Mouse (Mus musculus): ENCODE measurements around the gene Trarg1. TPM values are rescaled to one million over a fixed set of nuclear protein-coding genes. Genes with fewer than 3 reads are reported as not detected.

Gene Trarg1
- polyA plus RNA-seq, 1 experiment from 2014 or later = 0.08 TPM

- DNase-seq (no peak), ATAC-seq (no peak)
- no peaks in the 10 kb centered on the region for H3K9me3 ChIP-seq (ENCODE audit: low read length)
- H3K27me3 ChIP-seq (ENCODE audit: insufficient read depth, low read length) = peaks cover 41% of the 10 kb centered on the region
- H3K27ac ChIP-seq (ENCODE audit: low read depth) = no peak within 1 kb of the TSS
- no peaks in the 10 kb centered on the region for H3K4me1 ChIP-seq (ENCODE audit: insufficient read depth)
- H3K4me3 ChIP-seq (ENCODE audit: low read depth, low read length) = no peak within 1 kb of the TSS
- no peak within 1 kb of the TSS for H3K9ac ChIP-seq (replicated peaks)
- TF ChIP-seq EP300 (IDR thresholded peaks at IDR 0.05; ENCODE audit: low read depth) = no peak
- no peak for TF ChIP-seq CTCF (IDR thresholded peaks at IDR 0.05; ENCODE audit: low read depth)
- no peaks in the 10 kb centered on the region for H3K36me3 ChIP-seq (replicated peaks; ENCODE audit: insufficient read depth, low read length)
- 66% methylated on average over 15 of the region's 15 CpGs for WGBS (ENCODE audit: insufficient replicate concordance)
- H3K4me2 ChIP-seq (ENCODE audit: low read depth, low read length) = no peak within 1 kb of the TSS
Observed at GRCm38 (mm10) chr11:76671871-76672475, 7.6 kb upstream of the Trarg1 start, which contains the start of gene Bhlha9. Bhlha9 (plus strand) TSS chr11:76672470.

- DNase-seq = no peak
- TF ChIP-seq EP300 (IDR thresholded peaks at IDR 0.05; ENCODE audit: low read depth) (no peak), CTCF (IDR thresholded peaks at IDR 0.05; ENCODE audit: low read depth) (no peak)
- Histone ChIP-seq H3K4me3 (ENCODE audit: low read depth, low read length) (no peak overlapping the region), H3K27me3 (ENCODE audit: insufficient read depth, low read length) (peaks cover 36% of the 10 kb centered on the region), H3K4me1 (ENCODE audit: insufficient read depth) (no peaks in the 10 kb centered on the region), H3K27ac (ENCODE audit: low read depth) (no peak overlapping the region), H3K9me3 (ENCODE audit: low read length) (no peaks in the 10 kb centered on the region), H3K36me3 (replicated peaks; ENCODE audit: insufficient read depth, low read length) (no peaks in the 10 kb centered on the region), H3K9ac (replicated peaks) (no peak overlapping the region), H3K4me2 (ENCODE audit: low read depth, low read length) (no peak overlapping the region)
- ATAC-seq = no peak
- WGBS (ENCODE audit: insufficient replicate concordance) = 3% methylated on average over 64 of the region's 64 CpGs
Observed at GRCm38 (mm10) chr11:76672561-76673384, 6.8 kb upstream of the Trarg1 start.

GRCm38 (mm10) chr11:76674199-76674598 is 5.4 kb upstream of the Trarg1 start:
- Histone ChIP-seq H3K27ac (ENCODE audit: low read depth) (no peak overlapping the region), H3K36me3 (replicated peaks; ENCODE audit: insufficient read depth, low read length) (no peaks in the 10 kb centered on the region), H3K9ac (replicated peaks) (no peak overlapping the region), H3K27me3 (ENCODE audit: insufficient read depth, low read length) (peaks cover 36% of the 10 kb centered on the region), H3K4me3 (ENCODE audit: low read depth, low read length) (no peak overlapping the region), H3K4me2 (ENCODE audit: low read depth, low read length) (no peak overlapping the region), H3K9me3 (ENCODE audit: low read length) (no peaks in the 10 kb centered on the region), H3K4me1 (ENCODE audit: insufficient read depth) (no peaks in the 10 kb centered on the region)
- ATAC-seq (no peak), DNase-seq (no peak)
- TF ChIP-seq CTCF (IDR thresholded peaks at IDR 0.05; ENCODE audit: low read depth) = no peak
- TF ChIP-seq EP300 (IDR thresholded peaks at IDR 0.05; ENCODE audit: low read depth) = no peak
- 50% methylated on average over 8 of the region's 8 CpGs for WGBS (ENCODE audit: insufficient replicate concordance)

GRCm38 (mm10) chr11:76674704-76675103 is 4.9 kb upstream of the Trarg1 start:
- no peak overlapping the region for H3K4me2 ChIP-seq (ENCODE audit: low read depth, low read length)
- no peak overlapping the region for H3K9ac ChIP-seq (replicated peaks)
- no peaks in the 10 kb centered on the region for H3K4me1 ChIP-seq (ENCODE audit: insufficient read depth)
- WGBS (ENCODE audit: insufficient replicate concordance) = 35% methylated on average over 4 of the region's 4 CpGs
- ATAC-seq = no peak
- no peaks in the 10 kb centered on the region for H3K36me3 ChIP-seq (replicated peaks; ENCODE audit: insufficient read depth, low read length)
- H3K4me3 ChIP-seq (ENCODE audit: low read depth, low read length) = no peak overlapping the region
- peaks cover 36% of the 10 kb centered on the region for H3K27me3 ChIP-seq (ENCODE audit: insufficient read depth, low read length)
- TF ChIP-seq CTCF (IDR thresholded peaks at IDR 0.05; ENCODE audit: low read depth) = no peak
- no peak for TF ChIP-seq EP300 (IDR thresholded peaks at IDR 0.05; ENCODE audit: low read depth)
- H3K27ac ChIP-seq (ENCODE audit: low read depth) = no peak overlapping the region
- no peaks in the 10 kb centered on the region for H3K9me3 ChIP-seq (ENCODE audit: low read length)
- no peak for DNase-seq

GRCm38 (mm10) chr11:76685604-76686003 is 6.0 kb downstream of the Trarg1 start:
- Histone ChIP-seq H3K27ac (ENCODE audit: low read depth) (no peak overlapping the region), H3K27me3 (ENCODE audit: insufficient read depth, low read length) (0 out of 2 replicates have a peak, but pooled peaks cover 3% of the 10 kb centered on the region), H3K9ac (replicated peaks) (no peak overlapping the region), H3K36me3 (replicated peaks; ENCODE audit: insufficient read depth, low read length) (no peaks in the 10 kb centered on the region), H3K9me3 (ENCODE audit: low read length) (no peaks in the 10 kb centered on the region), H3K4me1 (ENCODE audit: insufficient read depth) (no peaks in the 10 kb centered on the region), H3K4me3 (ENCODE audit: low read depth, low read length) (no peak overlapping the region), H3K4me2 (ENCODE audit: low read depth, low read length) (no peak overlapping the region)
- no peak for TF ChIP-seq CTCF (IDR thresholded peaks at IDR 0.05; ENCODE audit: low read depth)
- no peak for TF ChIP-seq EP300 (IDR thresholded peaks at IDR 0.05; ENCODE audit: low read depth)
- 55% methylated on average over 2 of the region's 2 CpGs for WGBS (ENCODE audit: insufficient replicate concordance)
- ATAC-seq (no peak), DNase-seq (no peak)

- Histone ChIP-seq H3K9ac (replicated peaks) (no peak overlapping the region), H3K36me3 (replicated peaks; ENCODE audit: insufficient read depth, low read length) (no peaks in the 10 kb centered on the region), H3K4me1 (ENCODE audit: insufficient read depth) (no peaks in the 10 kb centered on the region), H3K4me3 (ENCODE audit: low read depth, low read length) (no peak overlapping the region), H3K27me3 (ENCODE audit: insufficient read depth, low read length) (no peaks in the 10 kb centered on the region), H3K27ac (ENCODE audit: low read depth) (no peak overlapping the region), H3K9me3 (ENCODE audit: low read length) (no peaks in the 10 kb centered on the region), H3K4me2 (ENCODE audit: low read depth, low read length) (no peak overlapping the region)
- 60% methylated on average over 3 of the region's 3 CpGs for WGBS (ENCODE audit: insufficient replicate concordance)
- ATAC-seq (no peak), DNase-seq (no peak)
- TF ChIP-seq CTCF (IDR thresholded peaks at IDR 0.05; ENCODE audit: low read depth) (no peak), EP300 (IDR thresholded peaks at IDR 0.05; ENCODE audit: low read depth) (no peak)
Observed at GRCm38 (mm10) chr11:76692096-76692495, 12.5 kb downstream of the Trarg1 start.
